Mouse (Mus musculus) cerebellum, adult 2 months (tissue): ENCODE measurements around the gene Hcrtr1. TPM values are rescaled to one million over a fixed set of nuclear protein-coding genes. Genes with fewer than 3 reads are reported as not detected.

ENCODE experiments used
- DNase-seq, 2 experiments: peaks; one replicate each; pipeline ENCODE4 v3.0.0; 2021
- H3K27ac ChIP-seq: fragments of 200-500 bp; 2 replicates; pipeline ENCODE4 v1.5.1; 2012; ENCODE audit warnings: low read length, control low read depth, inconsistent platforms; ENCODE audit not compliant: insufficient read depth
- H3K27me3 ChIP-seq: fragments of 200-500 bp; 2 replicates; pipeline ENCODE4 v1.6.1; 2012; ENCODE audit warnings: inconsistent platforms, mild to moderate bottlenecking, low read length, moderate library complexity; ENCODE audit not compliant: control insufficient read depth, insufficient read depth
- H3K4me1 ChIP-seq: fragments of 200-500 bp; 2 replicates; pipeline ENCODE4 v1.6.1; 2011; ENCODE audit warnings: low read length; ENCODE audit not compliant: control insufficient read depth, insufficient read depth
- H3K4me3 ChIP-seq: fragments of 200-500 bp; replicated peaks from 2 replicates; pipeline ENCODE3; 2011; ENCODE audit warnings: mild to moderate bottlenecking, low read depth, low read length, control low read depth; ENCODE audit not compliant: insufficient read depth
- CTCF ChIP-seq: fragments of 200-500 bp; IDR thresholded peaks from 2 replicates; pipeline ENCODE4 v1.5.1; 2011; ENCODE audit warnings: low read depth, mild to moderate bottlenecking, control low read depth, low read length, moderate library complexity, borderline replicate concordance; ENCODE audit not compliant: insufficient read depth
- POLR2A ChIP-seq: fragments of 200-500 bp; IDR thresholded peaks from 2 replicates; pipeline ENCODE4 v1.6.1; 2011; ENCODE audit warnings: low read length, control low read depth, borderline replicate concordance; ENCODE audit not compliant: insufficient read depth
- WGBS: fragments of 180-500 bp; shearing (Covaris S2); methylation state at CpG from one replicate; pipeline ENCODE4 v1.1.7; 2018; 5-methylcytosine and 5-hydroxymethylcytosine counted together
- polyA plus RNA-seq: library from polyadenylated mRNA; depleted of rRNA; stranded (reverse); fragments of >200 nt; gene quantifications from 2 replicates; pipeline ENCODE4 v1.2.3, GENCODE M21; 2012

The Hcrtr1 gene
- polyA plus RNA-seq, 1 experiment, result 5.2 TPM

GRCm38 (mm10) chr4:130140992-130141402 lies 1.8 kb upstream of the Hcrtr1 start:
- Histone ChIP-seq H3K27ac (no peak overlapping the region), H3K4me1 (0 out of 2 replicates have a peak, but pooled peaks cover 3% of the 10 kb centered on the region)
- WGBS, result 21% methylated on average over 9 of the region's 9 CpGs

GRCm38 (mm10) chr4:130138441-130139213 lies 532 bp downstream of the Hcrtr1 start:
- peak overlapping the region; percentile 48 for H3K4me3 ChIP-seq
- no peaks in the 10 kb centered on the region; the same call in 1 of the 2 replicates for H3K27me3 ChIP-seq
- WGBS, result 1% methylated on average over 56 of the region's 57 CpGs
- DNase-seq, result peak; percentile 29 to 65
- 0 out of 2 replicates have a peak, but pooled peaks cover 3% of the 10 kb centered on the region for H3K4me1 ChIP-seq
- no peak overlapping the region for H3K27ac ChIP-seq
- TF ChIP-seq CTCF (peak; percentile 73), POLR2A (no peak)

More at GRCm38 (mm10) chr4:130140992-130141402, 1.8 kb upstream of the Hcrtr1 start:
- Histone ChIP-seq H3K4me3 (no peak overlapping the region), H3K27me3 (no peaks in the 10 kb centered on the region; the same call in 1 of the 2 replicates)
- no peak for DNase-seq
- TF ChIP-seq POLR2A, result no peak
- TF ChIP-seq CTCF, result no peak

GRCm38 (mm10) chr4:130133399-130133798 lies 5.8 kb downstream of the Hcrtr1 start:
- DNase-seq, result no peak
- no peak overlapping the region for H3K27ac ChIP-seq
- no peak for TF ChIP-seq CTCF
- no peaks in the 10 kb centered on the region for H3K4me1 ChIP-seq
- no peaks in the 10 kb centered on the region for H3K27me3 ChIP-seq
- 65% methylated on average over 6 of the region's 6 CpGs for WGBS
- no peak overlapping the region for H3K4me3 ChIP-seq

GRCm38 (mm10) chr4:130131448-130132105 lies 7.6 kb downstream of the Hcrtr1 start:
- H3K4me3 ChIP-seq, result no peak overlapping the region
- no peak for DNase-seq
- no peak overlapping the region for H3K27ac ChIP-seq
- no peaks in the 10 kb centered on the region for H3K27me3 ChIP-seq
- no peak for TF ChIP-seq CTCF
- no peak for TF ChIP-seq POLR2A
- WGBS, result 86% methylated on average over 7 of the region's 7 CpGs
- peaks cover 3% of the 10 kb centered on the region; the same call in 1 of the 2 replicates for H3K4me1 ChIP-seq

GRCm38 (mm10) chr4:130130641-130131350 lies 8.4 kb downstream of the Hcrtr1 start:
- H3K27me3 ChIP-seq, result no peaks in the 10 kb centered on the region
- WGBS, result 42% methylated on average over 13 of the region's 13 CpGs
- H3K4me1 ChIP-seq, result peaks cover 8% of the 10 kb centered on the region; the same call in 1 of the 2 replicates
- no peak overlapping the region for H3K4me3 ChIP-seq
- TF ChIP-seq POLR2A (no peak), CTCF (no peak)
- DNase-seq, result no peak
- H3K27ac ChIP-seq, result no peak overlapping the region

GRCm38 (mm10) chr4:130130082-130130481 lies 9.1 kb downstream of the Hcrtr1 start:
- WGBS, result 70% methylated on average over 10 of the region's 10 CpGs
- Histone ChIP-seq H3K27ac (no peak overlapping the region), H3K4me3 (no peak overlapping the region), H3K27me3 (no peaks in the 10 kb centered on the region), H3K4me1 (peaks cover 8% of the 10 kb centered on the region; the same call in 1 of the 2 replicates)
- TF ChIP-seq CTCF, result no peak
- TF ChIP-seq POLR2A, result no peak
- no peak for DNase-seq

GRCm38 (mm10) chr4:130128907-130129306 lies 10.3 kb downstream of the Hcrtr1 start:
- no peak for DNase-seq
- WGBS, result 74% methylated on average over 5 of the region's 5 CpGs
- TF ChIP-seq CTCF (no peak), POLR2A (no peak)
- no peak overlapping the region for H3K4me3 ChIP-seq
- H3K27ac ChIP-seq, result no peak overlapping the region
- peaks cover 8% of the 10 kb centered on the region; the same call in 1 of the 2 replicates for H3K4me1 ChIP-seq
- no peaks in the 10 kb centered on the region for H3K27me3 ChIP-seq

- 58% methylated on average over 5 of the region's 5 CpGs for WGBS
- no peak for TF ChIP-seq POLR2A
- H3K27me3 ChIP-seq, result no peaks in the 10 kb centered on the region
- H3K4me3 ChIP-seq, result no peak overlapping the region
- no peak for DNase-seq
- H3K27ac ChIP-seq, result no peak overlapping the region
- H3K4me1 ChIP-seq, result peaks cover 8% of the 10 kb centered on the region; the same call in 1 of the 2 replicates
Observed at GRCm38 (mm10) chr4:130125935-130126334, 13.2 kb downstream of the Hcrtr1 start.
